Mouse (Mus musculus) midbrain, postnatal 0 days (tissue): ENCODE measurements around the gene Wipf3. TPM values are rescaled to one million over a fixed set of nuclear protein-coding genes. Genes with fewer than 3 reads are reported as not detected.

Experiments
- ATAC-seq: fragments of 200-750 bp; cut with Nextera tagmentation; 2 replicates; pipeline ENCODE4 v1.8.0; 2017; ENCODE audit warnings: moderate number of reproducible peaks, mild to moderate bottlenecking, moderate TSS enrichment, moderate library complexity; ENCODE audit not compliant: low FRiP score
- DNase-seq: peaks from one replicate; pipeline ENCODE4 v3.0.0-alpha.2; 2015; ENCODE audit warnings: low spot score
- H3K27ac ChIP-seq: fragments of 300-500 bp; sonication (generic); 2 replicates; pipeline ENCODE4 v1.5.1; 2014; ENCODE audit warnings: low read depth, mild to moderate bottlenecking, low read length, mixed read lengths
- H3K27me3 ChIP-seq: fragments of 300-500 bp; sonication (generic); 2 replicates; pipeline ENCODE4 v1.6.1; 2014; ENCODE audit warnings: low read length, control low read depth, mixed read lengths; ENCODE audit not compliant: insufficient read depth
- H3K36me3 ChIP-seq: fragments of 300-500 bp; sonication (generic); 2 replicates; pipeline ENCODE4 v1.6.1; 2014; ENCODE audit warnings: low read length, control low read depth, mixed read lengths; ENCODE audit not compliant: insufficient read depth
- H3K4me1 ChIP-seq: fragments of 300-500 bp; sonication (generic); 2 replicates; pipeline ENCODE4 v1.6.1; 2014; ENCODE audit warnings: mild to moderate bottlenecking, control low read depth, antibody characterized with exemption, low read length, mixed read lengths; ENCODE audit not compliant: insufficient read depth
- H3K4me2 ChIP-seq: fragments of 300-500 bp; sonication (generic); 2 replicates; pipeline ENCODE4 v1.6.1; 2014; ENCODE audit warnings: low read depth, mild to moderate bottlenecking, low read length, mixed read lengths; ENCODE audit not compliant: poor library complexity, severe bottlenecking
- H3K4me3 ChIP-seq: fragments of 300-500 bp; sonication (generic); 2 replicates; pipeline ENCODE4 v1.5.1; 2014; ENCODE audit warnings: low read depth, mild to moderate bottlenecking, low read length, moderate library complexity
- H3K9ac ChIP-seq: fragments of 300-500 bp; sonication (generic); replicated peaks from 2 replicates; pipeline ENCODE4 v1.6.1; 2014; ENCODE audit warnings: mild to moderate bottlenecking, low read length, moderate library complexity, mixed read lengths; ENCODE audit not compliant: poor library complexity, severe bottlenecking
- H3K9me3 ChIP-seq: fragments of 300-500 bp; sonication (generic); 2 replicates; pipeline ENCODE4 v1.6.1; 2016; ENCODE audit warnings: low read length, control low read depth
- CTCF ChIP-seq: IDR thresholded peaks from 2 replicates; pipeline ENCODE4 v1.5.1; 2016; ENCODE audit warnings: antibody characterized with exemption, mild to moderate bottlenecking
- WGBS: fragments of 180-500 bp; shearing (Covaris S2); extraction: QIAGEN DNeasy Blood & Tissue Kit; methylation state at CpG from one replicate; pipeline ENCODE4 v1.1.7; 2014; 5-methylcytosine and 5-hydroxymethylcytosine counted together
- polyA plus RNA-seq: library from polyadenylated mRNA; unstranded; fragments of >200 nt; fragmentation: Nextera tagmentation; extraction: Ambion mirVana; gene quantifications from 2 replicates; pipeline ENCODE4 v1.2.1, GENCODE M21; 2015
- total RNA-seq: library from RNA; depleted of rRNA; stranded (reverse); fragments of >200 nt; gene quantifications from 2 replicates; pipeline ENCODE4 v1.2.3, GENCODE M21; 2014

The Wipf3 gene
- total and polyA plus RNA-seq, 2 experiments from 2014 or later, result 1.7 to 5.9 TPM

DNA sequence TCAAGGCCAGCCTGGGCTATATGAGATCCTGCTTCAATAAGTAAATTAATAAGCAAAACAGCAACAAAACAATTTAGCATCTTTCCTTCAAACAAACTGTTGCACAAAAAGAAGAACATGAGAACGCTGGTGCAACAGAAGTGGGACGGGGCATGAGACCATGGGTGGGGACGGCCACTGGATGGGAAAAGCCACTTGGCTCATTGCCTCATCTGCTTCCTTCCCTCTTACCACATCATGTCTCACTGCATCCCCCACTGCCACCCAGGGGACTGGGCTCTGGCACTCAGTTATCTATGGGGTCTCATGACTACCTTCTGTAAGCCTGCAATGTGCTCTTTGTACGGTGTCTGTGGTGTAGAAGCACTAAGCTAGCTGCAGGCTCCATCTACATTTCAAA, 106.1 kb downstream of the Wipf3 start:
- DNase-seq, result no peak
- no peak for TF ChIP-seq CTCF
- Histone ChIP-seq H3K27ac (no peak overlapping the region), H3K9ac (no peak overlapping the region), H3K4me2 (no peak overlapping the region), H3K4me1 (peaks cover 5% of the 10 kb centered on the region; the same call in 1 of the 2 replicates), H3K36me3 (no peaks in the 10 kb centered on the region), H3K27me3 (no peaks in the 10 kb centered on the region), H3K9me3 (no peaks in the 10 kb centered on the region), H3K4me3 (no peak overlapping the region)
- WGBS, result 86% methylated on average over 4 of the region's 4 CpGs
- ATAC-seq, result no peak

DNA sequence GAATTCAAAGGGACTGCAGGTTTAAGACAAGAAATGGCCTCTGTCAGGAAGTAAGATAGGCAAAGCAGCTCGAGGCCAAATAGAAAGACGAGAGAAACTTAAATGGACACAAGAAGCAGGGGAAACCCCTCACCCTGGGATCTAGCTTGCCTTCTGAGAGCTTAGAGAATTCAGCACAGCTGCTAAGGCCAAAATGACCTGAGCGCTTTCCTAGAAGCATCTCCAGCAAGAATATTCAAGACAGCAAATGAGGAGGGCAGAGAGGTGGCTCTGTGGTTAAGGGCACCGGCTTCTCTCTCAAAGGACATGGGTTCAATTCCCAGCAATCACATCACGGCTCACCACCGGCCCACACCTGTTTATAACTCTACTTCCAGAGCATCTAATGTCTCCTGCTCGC, 107.7 kb downstream of the Wipf3 start:
- no peaks in the 10 kb centered on the region for H3K27me3 ChIP-seq
- no peak overlapping the region for H3K4me3 ChIP-seq
- no peak overlapping the region for H3K4me2 ChIP-seq
- no peak overlapping the region for H3K27ac ChIP-seq
- DNase-seq (no peak), ATAC-seq (no peak)
- no peaks in the 10 kb centered on the region for H3K9me3 ChIP-seq
- H3K4me1 ChIP-seq, result peaks cover 6% of the 10 kb centered on the region; the same call in 1 of the 2 replicates
- TF ChIP-seq CTCF, result no peak
- WGBS, result 84% methylated on average over 7 of the region's 7 CpGs
- H3K9ac ChIP-seq, result no peak overlapping the region
- H3K36me3 ChIP-seq, result no peaks in the 10 kb centered on the region

DNA sequence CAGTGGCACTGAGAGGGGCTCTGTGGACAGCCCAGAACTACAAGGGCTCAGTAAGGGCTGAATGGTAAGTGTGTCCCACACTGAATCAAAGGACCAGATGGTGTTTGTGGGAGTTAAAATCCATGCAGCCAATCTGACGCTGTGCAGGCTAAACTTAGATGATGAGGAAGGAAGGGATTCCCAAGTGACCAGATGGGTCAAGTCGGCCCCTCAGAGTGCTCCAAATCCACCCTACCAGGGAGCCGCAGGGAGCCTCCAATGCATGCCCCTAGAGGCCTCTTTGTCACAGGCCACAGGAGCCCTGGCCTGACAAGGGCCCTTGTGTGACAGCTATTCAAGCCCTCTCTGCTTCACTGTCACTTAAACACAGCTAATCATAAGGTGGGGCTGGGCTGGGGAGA, 109.4 kb downstream of the Wipf3 start:
- H3K4me2 ChIP-seq, result no peak overlapping the region
- DNase-seq (no peak), ATAC-seq (peak; percentile 52; the same call in 1 of the 2 replicates)
- no peak overlapping the region for H3K9ac ChIP-seq
- WGBS, result 13% methylated on average over 3 of the region's 3 CpGs
- no peaks in the 10 kb centered on the region for H3K9me3 ChIP-seq
- 0 out of 2 replicates have a peak, but pooled peaks cover 6% of the 10 kb centered on the region for H3K36me3 ChIP-seq
- TF ChIP-seq CTCF, result no peak
- no peaks in the 10 kb centered on the region for H3K27me3 ChIP-seq
- H3K4me1 ChIP-seq, result peaks cover 6% of the 10 kb centered on the region; the same call in 1 of the 2 replicates
- no peak overlapping the region for H3K4me3 ChIP-seq
- no peak overlapping the region for H3K27ac ChIP-seq

DNA sequence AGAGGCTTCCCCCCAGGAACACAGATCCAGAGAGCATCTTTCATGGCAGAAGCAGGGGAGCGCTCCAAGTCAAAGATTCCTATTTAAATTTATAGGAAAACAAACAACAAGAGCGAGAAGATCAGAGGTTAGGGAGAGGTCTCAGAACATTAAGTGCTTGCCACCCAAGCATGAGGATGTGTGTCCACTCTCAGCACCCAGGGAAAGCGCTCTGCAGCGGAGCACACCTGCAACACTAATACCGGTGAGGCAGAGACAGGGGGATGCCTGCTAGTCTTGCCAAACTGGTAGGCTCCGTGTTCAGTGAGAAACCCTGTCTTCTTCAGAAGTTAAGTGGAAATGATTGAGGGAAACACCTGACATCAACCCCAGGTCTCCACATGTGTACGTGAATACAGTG, 110.0 kb downstream of the Wipf3 start:
- Histone ChIP-seq H3K27ac (no peak overlapping the region), H3K4me3 (no peak overlapping the region), H3K9ac (no peak overlapping the region), H3K4me2 (no peak overlapping the region), H3K36me3 (peaks cover 8% of the 10 kb centered on the region; the same call in 1 of the 2 replicates), H3K4me1 (peaks cover 6% of the 10 kb centered on the region; the same call in 1 of the 2 replicates), H3K27me3 (no peaks in the 10 kb centered on the region), H3K9me3 (no peaks in the 10 kb centered on the region)
- no peak for DNase-seq
- ATAC-seq, result no peak
- 83% methylated on average over 7 of the region's 7 CpGs for WGBS
- no peak for TF ChIP-seq CTCF

DNA sequence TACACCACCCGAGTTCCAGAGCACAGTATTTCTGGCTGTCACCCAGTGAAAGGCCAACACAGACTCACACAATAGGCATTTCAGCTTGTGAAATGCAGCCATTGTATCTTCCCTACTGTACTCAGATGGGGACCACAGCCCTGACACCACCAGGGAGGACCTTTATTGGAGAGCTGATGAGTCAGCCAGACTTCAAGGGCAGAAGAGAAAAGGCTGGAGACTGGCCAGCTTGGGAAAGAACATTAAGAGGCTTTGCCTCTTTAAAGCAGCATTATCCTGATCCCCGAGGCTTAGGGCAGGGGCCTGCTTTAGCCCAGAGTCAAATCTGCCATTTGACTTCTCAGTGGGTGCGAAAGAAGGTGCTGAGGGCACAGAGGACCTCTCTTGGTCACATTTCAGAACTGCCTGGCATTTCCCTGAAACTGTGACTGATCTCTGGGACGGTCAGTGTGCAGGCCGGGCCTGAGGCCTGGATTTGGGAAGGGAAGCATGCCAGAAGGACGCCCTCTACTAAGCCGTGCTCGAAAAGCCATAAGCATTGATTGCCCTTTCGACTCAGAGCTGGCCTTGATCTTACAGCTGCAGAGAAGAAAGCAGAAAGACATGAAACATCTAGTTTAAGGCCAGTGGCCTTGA, 111.0 kb downstream of the Wipf3 start:
- peak; percentile 49 for DNase-seq
- 40% methylated on average over 9 of the region's 9 CpGs for WGBS
- H3K27ac ChIP-seq, result peak overlapping the region; percentile 18; the same call in 1 of the 2 replicates
- 0 out of 2 replicates have a peak, but pooled peaks have one; percentile 8 for ATAC-seq
- no peak for TF ChIP-seq CTCF
- H3K4me1 ChIP-seq, result peaks cover 6% of the 10 kb centered on the region; the same call in 1 of the 2 replicates
- H3K36me3 ChIP-seq, result peaks cover 15% of the 10 kb centered on the region; the same call in 1 of the 2 replicates
- no peaks in the 10 kb centered on the region for H3K27me3 ChIP-seq
- H3K4me2 ChIP-seq, result no peak overlapping the region
- no peak overlapping the region for H3K9ac ChIP-seq
- no peak overlapping the region for H3K4me3 ChIP-seq
- no peaks in the 10 kb centered on the region for H3K9me3 ChIP-seq

DNA sequence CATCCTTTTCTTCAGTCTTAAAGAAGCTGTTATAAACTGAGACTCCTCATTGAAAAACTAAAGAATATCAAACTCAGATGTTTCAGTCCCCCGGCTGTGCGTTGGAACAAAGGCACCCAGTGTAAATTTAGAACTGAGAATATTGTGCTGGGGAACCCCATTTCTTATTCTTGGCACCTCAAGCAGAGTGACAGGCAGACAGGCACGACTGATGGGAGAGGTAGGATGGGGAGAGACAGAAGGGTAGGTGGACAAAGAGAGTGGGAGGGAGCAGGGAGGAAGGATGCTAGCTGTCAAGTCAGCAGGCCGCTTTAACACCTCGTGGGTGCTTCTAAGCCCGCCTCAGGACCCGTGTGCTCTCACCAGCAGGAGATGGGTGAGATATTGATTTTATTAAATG, 113.4 kb downstream of the Wipf3 start:
- TF ChIP-seq CTCF, result no peak
- Histone ChIP-seq H3K4me2 (no peak overlapping the region), H3K27me3 (no peaks in the 10 kb centered on the region), H3K27ac (no peak overlapping the region), H3K4me1 (peaks cover 6% of the 10 kb centered on the region; the same call in 1 of the 2 replicates), H3K4me3 (no peak overlapping the region), H3K36me3 (peaks cover 15% of the 10 kb centered on the region; the same call in 1 of the 2 replicates), H3K9me3 (no peaks in the 10 kb centered on the region), H3K9ac (no peak overlapping the region)
- 76% methylated on average over 7 of the region's 7 CpGs for WGBS
- ATAC-seq (no peak), DNase-seq (no peak)
